Mouse (Mus musculus): ENCODE measurements around the gene Ccdc105. TPM values are rescaled to one million over a fixed set of nuclear protein-coding genes. Genes with fewer than 3 reads are reported as not detected.

The Ccdc105 gene
- polyA plus RNA-seq, 1 experiment from 2014 or later: 0.14 TPM

GRCm38 (mm10) chr10:78700881-78701280, 52.0 kb downstream of the Ccdc105 start:
- ATAC-seq: no peak

More at GRCm38 (mm10) chr10:78700881-78701280, 52.0 kb downstream of the Ccdc105 start:
- Histone ChIP-seq H3K27ac (no peak overlapping the region), H3K4me1 (replicated peaks) (no peaks in the 10 kb centered on the region), H3K4me2 (replicated peaks) (no peak overlapping the region), H3K4me3 (replicated peaks) (no peak overlapping the region), H3K9ac (no peak overlapping the region), H3K27me3 (replicated peaks) (no peaks in the 10 kb centered on the region), H3K36me3 (no peaks in the 10 kb centered on the region), H3K9me3 (no peaks in the 10 kb centered on the region)
- 42% methylated on average over 3 of the region's 3 CpGs for WGBS

Other genes with a start within 250 kb of the Ccdc105 start
- gene Olfr1358, start 235.6 kb downstream of the Ccdc105 start, polyA plus RNA-seq (2015; fragmentation: Nextera tagmentation; extraction: Ambion mirVana): not detected in 2 replicates
- 59.4 and 63.9 TPM in 2 replicates for gene Ilvbl, start 178.7 kb downstream of the Ccdc105 start, polyA plus RNA-seq (2015; fragmentation: Nextera tagmentation; extraction: Ambion mirVana)
- 12.7 and 13.9 TPM in 2 replicates for gene Syde1, start 161.1 kb downstream of the Ccdc105 start, polyA plus RNA-seq (2015; fragmentation: Nextera tagmentation; extraction: Ambion mirVana)
- not detected in 2 replicates for gene Olfr1357, start 135.0 kb downstream of the Ccdc105 start, polyA plus RNA-seq (2015; fragmentation: Nextera tagmentation; extraction: Ambion mirVana)
- 0.11 and 0.14 TPM in 2 replicates for gene Casp14, start 34.8 kb downstream of the Ccdc105 start, polyA plus RNA-seq (2015; fragmentation: Nextera tagmentation; extraction: Ambion mirVana)
- 1.3 and 1.5 TPM in 2 replicates for gene Slc1a6, start 27.4 kb upstream of the Ccdc105 start, polyA plus RNA-seq (2015; fragmentation: Nextera tagmentation; extraction: Ambion mirVana)
- not detected in 2 replicates for gene Olfr1356, start 99.1 kb upstream of the Ccdc105 start, polyA plus RNA-seq (2015; fragmentation: Nextera tagmentation; extraction: Ambion mirVana)
- gene Olfr1355, start 122.5 kb upstream of the Ccdc105 start, polyA plus RNA-seq (2015; fragmentation: Nextera tagmentation; extraction: Ambion mirVana): not detected in 2 replicates
- gene Olfr1354, start 160.1 kb upstream of the Ccdc105 start, polyA plus RNA-seq (2015; fragmentation: Nextera tagmentation; extraction: Ambion mirVana): not detected in 2 replicates
- gene Olfr8, start 197.6 kb upstream of the Ccdc105 start, polyA plus RNA-seq (2015; fragmentation: Nextera tagmentation; extraction: Ambion mirVana): not detected in 2 replicates
- not detected in 2 replicates for gene Olfr1353, start 210.2 kb upstream of the Ccdc105 start, polyA plus RNA-seq (2015; fragmentation: Nextera tagmentation; extraction: Ambion mirVana)
- not detected in 2 replicates for gene Olfr1352, start 228.0 kb upstream of the Ccdc105 start, polyA plus RNA-seq (2015; fragmentation: Nextera tagmentation; extraction: Ambion mirVana)

Data from intestine, embryonic 15.5 days (tissue).